Mouse (Mus musculus) cerebellum, adult 18-20 months (tissue): Measurements from ENCODE around the gene Lrrc49.
A peak's percentile ranks its signal among the peaks of the same experiment; 100 is the strongest.

Experiments
- DNase-seq, 2 experiments: peaks; one replicate each; pipeline ENCODE4 v3.0.0; 2021

Gene Lrrc49

GRCm38 (mm10) chr9:60687891-60688324, at the start of gene Lrrc49:
Lrrc49 (minus strand) TSS chr9:60688158.
- DNase-seq: peak; percentile 91 to 92

- no peak for DNase-seq
These were observed 46.4 kb upstream of the Lrrc49 start for GRCm38 (mm10) chr9:60734321-60734720.

GRCm38 (mm10) chr9:60724968-60725367, 37.0 kb upstream of the Lrrc49 start:
- DNase-seq: no peak

DNA sequence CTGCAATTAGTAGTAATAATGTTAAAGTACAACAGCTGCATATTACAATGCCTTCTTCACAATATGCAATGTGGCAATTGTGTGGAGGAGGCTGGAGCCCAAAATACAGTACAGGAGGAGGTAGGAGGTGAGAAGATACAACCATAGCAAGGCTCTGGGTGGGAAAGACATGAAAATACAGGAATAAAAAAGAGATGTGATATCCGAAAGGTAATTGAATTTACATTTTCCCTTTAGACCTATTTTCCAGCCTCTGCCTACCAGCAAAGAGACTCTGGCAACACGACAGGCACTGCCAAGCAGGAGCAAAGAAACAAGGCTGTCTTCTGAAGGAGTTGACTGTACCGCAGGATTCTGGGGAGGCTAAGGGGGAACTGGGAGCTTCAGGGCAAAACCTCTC, 31.7 kb upstream of the Lrrc49 start:
- DNase-seq: no peak

GRCm38 (mm10) chr9:60718284-60718683, 30.3 kb upstream of the Lrrc49 start:
- DNase-seq: peak; percentile 58 to 60

- no peak for DNase-seq
These were observed 27.9 kb upstream of the Lrrc49 start for GRCm38 (mm10) chr9:60715828-60716227.

DNA sequence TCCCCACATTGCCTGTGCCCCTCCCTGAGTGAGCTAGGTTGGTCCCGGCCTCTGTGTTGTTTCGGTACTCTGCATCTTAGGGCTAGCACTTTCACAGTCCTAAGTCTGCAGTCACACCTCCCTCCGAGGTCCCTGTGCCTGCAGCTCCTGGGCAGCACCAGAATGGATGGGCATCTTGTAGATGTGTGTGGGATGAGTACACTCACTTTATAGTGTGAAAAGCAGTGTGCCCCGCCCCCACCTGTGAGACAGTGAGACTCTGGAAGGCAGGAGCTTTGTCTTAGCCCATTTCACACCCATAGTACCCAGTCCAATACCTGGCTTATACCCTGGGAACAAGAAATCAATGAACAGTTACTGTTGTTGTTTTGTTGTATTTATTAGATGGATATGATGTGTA, 27.3 kb upstream of the Lrrc49 start:
- DNase-seq: peak in 1 of 2 experiments; percentile 21

DNA sequence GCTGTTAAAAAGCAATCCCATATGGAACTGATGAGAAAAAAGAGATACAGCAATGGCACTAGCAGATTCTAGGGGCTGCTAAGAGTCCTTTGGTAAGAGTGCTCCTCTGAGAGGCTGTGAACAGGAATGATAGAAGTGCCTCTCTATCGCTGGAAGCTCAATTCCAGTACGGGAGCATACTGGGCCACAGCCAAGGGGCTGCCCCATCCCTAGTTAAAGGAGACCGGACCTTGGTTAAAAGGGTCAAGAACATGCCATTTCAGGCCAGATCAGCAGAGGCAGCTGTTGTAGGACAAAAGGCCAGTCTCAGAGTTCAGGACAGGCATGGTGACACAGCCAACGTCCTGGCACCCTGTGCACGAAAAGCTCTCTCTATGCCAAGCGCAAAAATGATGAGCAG, 26.2 kb upstream of the Lrrc49 start:
- DNase-seq: peak; percentile 55 to 58

- peak; percentile 30 to 56 for DNase-seq
These were observed 25.7 kb upstream of the Lrrc49 start for GRCm38 (mm10) chr9:60713616-60714015.

DNA sequence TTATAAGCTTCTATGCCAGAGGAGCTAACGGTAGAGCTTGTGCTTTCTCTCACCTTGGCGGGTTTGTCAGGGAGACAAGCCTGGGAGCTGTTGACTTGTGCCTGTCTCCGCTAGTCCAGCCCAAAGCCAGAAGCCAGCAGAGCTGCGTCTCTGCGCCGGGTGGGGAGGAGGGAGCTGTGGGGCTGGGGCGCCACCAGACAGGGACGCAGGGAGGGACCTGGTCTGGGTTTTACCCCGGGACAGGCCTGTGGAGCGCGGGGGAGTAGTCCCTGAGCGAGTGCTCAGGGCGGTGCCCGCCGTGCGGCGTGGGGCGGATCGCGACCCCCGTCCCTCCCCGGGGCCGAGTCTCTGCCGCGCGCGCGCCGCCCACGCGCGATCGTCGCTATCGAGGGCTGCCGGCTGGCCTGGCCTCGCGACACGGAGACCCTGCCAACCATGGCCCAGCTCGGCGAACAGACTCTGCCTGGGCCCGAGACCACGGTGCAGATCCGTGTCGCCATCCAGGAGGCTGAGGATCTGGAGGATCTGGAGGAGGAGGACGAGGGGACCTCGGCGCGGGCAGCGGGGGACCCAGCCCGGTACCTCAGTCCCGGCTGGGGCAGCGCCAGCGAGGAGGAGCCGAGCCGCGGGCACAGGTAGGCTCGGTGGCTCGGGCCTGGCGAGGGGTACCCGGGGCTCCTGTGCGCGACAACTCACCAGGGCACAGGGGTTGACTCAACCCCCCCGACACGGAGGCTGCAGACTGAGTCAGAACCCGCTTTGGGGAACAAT, 25.0 kb upstream of the Lrrc49 start, which contains the start of gene Larp6:
Gene Larp6 (plus strand): TSS at position 219 of the 771 bp plus-strand sequence.
- peak; percentile 82 for DNase-seq

DNA sequence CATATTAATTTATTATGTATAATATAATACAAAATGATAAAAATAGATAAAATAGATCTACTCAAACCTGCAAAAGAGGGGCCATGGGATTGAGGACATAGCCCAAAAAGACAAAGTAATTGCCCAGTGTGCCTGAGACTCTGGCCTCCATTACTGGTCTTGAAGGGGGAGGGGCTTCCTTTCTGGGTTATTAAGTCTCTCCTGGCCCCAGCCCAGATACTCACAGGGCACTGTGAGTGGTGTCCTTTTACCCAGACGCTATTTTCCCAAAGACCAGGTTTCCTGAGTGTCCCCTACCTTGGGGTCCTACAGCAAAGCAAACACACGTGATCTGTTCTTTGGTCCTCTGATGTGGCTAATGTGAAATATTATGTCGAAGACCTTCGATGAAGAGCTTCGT, 24.1 kb upstream of the Lrrc49 start:
- peak in 1 of 2 experiments; percentile 24 for DNase-seq

DNA sequence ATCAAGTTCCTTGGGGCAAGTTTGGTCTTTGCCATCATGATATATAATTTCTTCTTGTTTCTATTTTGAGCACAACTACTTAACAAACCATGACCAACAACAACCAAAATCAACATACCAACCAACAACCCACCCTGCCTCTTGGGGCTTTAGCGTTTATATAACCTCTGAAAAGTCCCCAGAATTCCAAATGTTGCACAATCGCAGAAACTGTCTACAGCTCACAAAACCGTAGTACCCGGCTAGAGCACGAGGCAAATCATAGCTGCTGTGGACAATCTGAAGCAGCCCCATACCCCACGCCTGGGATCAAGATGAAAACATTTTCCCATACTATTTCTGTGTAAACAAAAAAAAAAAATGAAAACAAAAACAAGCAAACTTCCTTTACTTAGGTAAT, 21.8 kb upstream of the Lrrc49 start:
- DNase-seq: no peak

DNA sequence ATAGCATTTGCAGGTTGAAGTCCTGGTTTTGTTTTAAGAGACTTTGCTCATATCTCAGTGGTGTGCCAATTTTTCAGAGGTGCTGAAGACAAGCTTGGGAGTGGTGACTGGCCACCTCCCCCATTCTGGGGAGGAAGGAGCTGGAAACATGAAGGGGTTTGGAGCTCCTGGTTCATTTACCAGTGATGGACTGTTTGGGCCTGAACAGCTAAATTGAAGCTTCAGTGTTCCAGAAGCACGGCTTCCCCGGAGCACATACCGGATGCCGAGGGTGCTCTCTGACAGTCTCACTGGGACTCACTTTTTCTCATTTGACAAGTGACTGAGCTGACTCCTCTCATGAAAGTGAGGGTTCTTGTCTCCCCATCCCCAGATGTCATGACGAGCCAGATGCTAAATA, 20.6 kb upstream of the Lrrc49 start:
- DNase-seq: no peak

GRCm38 (mm10) chr9:60707594-60707993, 19.6 kb upstream of the Lrrc49 start:
- no peak for DNase-seq

DNA sequence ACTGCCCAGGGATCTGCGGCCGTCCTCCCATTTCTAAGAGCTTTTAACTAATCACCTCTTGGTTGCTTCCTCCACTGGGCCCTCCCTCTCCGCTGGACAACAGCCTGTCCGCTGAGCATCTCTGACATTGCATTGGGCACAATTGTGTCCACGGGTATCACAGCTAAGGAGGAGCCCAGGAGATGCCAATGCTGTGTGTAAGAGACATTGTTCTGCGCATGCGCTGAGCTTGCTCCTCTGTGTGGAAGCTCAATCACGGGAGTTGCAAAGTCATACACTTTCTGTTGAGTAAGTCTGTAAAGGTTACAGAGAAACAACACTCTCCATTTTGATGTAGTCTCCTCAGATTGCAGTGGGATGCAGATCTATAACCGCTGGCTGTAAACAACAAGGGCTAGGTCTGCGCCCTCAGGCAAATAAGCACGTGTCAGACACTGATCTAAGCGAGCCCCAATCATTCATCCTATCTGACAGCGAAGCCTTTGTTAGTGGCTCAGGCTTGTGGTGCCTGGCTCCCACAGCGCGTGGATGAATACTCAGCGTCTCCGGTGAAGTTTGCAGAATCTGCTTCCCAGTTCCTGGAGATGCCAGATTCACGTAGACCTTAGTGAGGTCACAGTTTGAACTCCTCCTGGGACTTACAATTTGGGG, 11.7 kb upstream of the Lrrc49 start:
- DNase-seq: no peak

GRCm38 (mm10) chr9:60696271-60696985, 8.5 kb upstream of the Lrrc49 start:
- DNase-seq: no peak

DNA sequence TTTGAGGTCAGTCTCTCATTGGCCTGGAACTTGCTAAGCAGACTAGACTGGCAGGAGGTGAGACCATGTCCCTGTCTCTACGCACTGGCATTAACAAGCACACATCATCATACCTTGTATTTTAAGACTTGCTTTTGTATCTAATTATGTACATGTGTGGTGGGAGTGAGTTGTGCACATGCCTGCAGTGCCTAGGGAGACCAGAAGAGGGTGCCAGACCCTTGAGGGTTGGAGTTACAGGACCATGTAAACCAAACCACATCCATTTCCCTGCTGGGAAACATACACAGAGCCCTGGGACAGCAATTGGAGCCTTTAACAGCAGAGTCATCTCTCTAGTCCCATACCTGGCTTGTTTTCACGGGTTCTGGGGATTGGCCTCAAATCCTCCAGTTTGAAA, 6.0 kb upstream of the Lrrc49 start:
- no peak for DNase-seq

GRCm38 (mm10) chr9:60692624-60693023, 4.7 kb upstream of the Lrrc49 start:
- DNase-seq: no peak

DNA sequence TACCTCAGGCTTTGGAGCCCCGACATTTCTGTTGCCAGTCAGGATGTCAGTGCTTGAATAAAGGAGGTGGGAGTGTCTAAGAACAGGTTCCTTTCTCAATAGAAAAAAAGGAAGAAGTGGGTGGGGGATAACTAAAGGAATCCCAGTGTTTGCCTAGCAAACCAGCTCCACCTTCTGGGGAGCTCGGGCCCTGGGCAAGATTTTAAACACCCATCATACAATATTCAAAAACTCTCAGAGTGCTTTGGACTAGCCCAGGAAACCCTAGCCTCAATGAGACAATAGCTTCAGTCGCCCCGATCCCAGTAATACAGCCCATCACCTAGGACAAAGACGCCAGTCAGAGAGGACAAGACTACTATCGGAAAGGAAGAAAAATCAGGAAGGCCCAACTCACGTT, 543 bp downstream of the Lrrc49 start:
- peak in 1 of 2 experiments; percentile 67 for DNase-seq

- no peak for DNase-seq
These were observed 5.2 kb downstream of the Lrrc49 start for GRCm38 (mm10) chr9:60682753-60683152.

DNA sequence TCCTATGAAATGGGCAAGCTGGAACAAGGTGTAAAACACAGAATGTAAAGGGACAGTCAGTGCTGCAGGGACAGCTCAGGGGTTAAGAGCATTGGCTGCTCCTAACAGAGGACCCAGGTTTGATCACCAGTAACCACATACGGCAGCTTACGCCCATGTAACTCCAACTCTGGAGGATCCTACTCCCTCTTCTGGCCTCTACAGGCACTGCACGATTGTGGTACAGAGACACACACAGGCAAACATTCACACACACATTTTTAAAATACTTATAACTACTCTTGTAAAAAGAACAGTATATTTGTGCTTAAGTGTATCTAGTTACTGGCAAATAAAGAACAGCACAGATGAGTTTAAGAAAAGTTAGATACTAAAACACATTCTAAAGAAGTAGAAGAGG, 7.0 kb downstream of the Lrrc49 start:
- no peak for DNase-seq

DNA sequence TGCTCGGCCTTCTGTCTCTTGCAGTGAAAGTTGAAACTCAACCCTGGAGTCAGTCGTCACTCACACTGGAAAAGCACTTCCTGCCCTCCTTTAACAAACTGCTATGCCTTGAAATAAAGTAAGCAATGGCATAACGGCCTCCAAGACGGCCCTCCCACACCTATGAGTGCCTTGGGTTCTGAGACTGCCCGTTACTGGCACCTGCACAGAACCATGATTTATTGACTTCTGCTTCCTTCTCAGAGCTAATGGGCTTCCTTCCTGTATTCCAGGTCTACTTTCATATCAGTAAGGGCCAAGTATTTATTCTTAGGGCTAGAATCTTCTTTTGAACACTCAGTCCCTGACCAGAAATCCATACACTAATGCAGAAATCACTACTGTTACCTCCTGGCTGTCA, 9.0 kb downstream of the Lrrc49 start:
- no peak for DNase-seq

GRCm38 (mm10) chr9:60676429-60676828, 11.5 kb downstream of the Lrrc49 start:
- no peak for DNase-seq

GRCm38 (mm10) chr9:60674780-60675179, 13.2 kb downstream of the Lrrc49 start:
- DNase-seq: no peak
